Comparison of ENCODE assay signal across 8 mouse cellular contexts in genomic region chr1:137928522-137928921, GRCm38 (mm10).
DNase-seq lines count a peak whose midpoint lies in the region; ATAC-seq and TF ChIP-seq lines count a peak whose summit lies in the region.

No protein-coding gene starts in this region.

- peak overlapping the region; percentile 90 for H3K27ac ChIP-seq in forebrain, embryonic 14.5 days (ENCODE audit: low read depth, low read length)
- H3K27ac ChIP-seq in intestine, embryonic 14.5 days (ENCODE audit: low read depth) = peak overlapping the region; percentile 23; the same call in 1 of the 2 replicates
- H3K27ac ChIP-seq in midbrain, embryonic 14.5 days (replicated peaks; ENCODE audit: low read depth, low read length) = peak overlapping the region; percentile 89

- H3K4me3 ChIP-seq in forebrain, embryonic 14.5 days (ENCODE audit: low read depth, low read length) = no peak overlapping the region
- H3K4me3 ChIP-seq in intestine, embryonic 14.5 days (ENCODE audit: low read depth, low read length) = no peak overlapping the region
- no peak overlapping the region for H3K4me3 ChIP-seq in midbrain, embryonic 14.5 days (replicated peaks; ENCODE audit: low read depth, low read length)
- H3K4me3 ChIP-seq in lung, adult 2 months (replicated peaks; ENCODE audit: extremely low read depth, low read depth, low read length) = no peak overlapping the region

- no peak for TF ChIP-seq CTCF in lung, adult 2 months (IDR thresholded peaks at IDR 0.05; ENCODE audit: insufficient read depth, low read length)

- peak; percentile 46 to 59 for DNase-seq in adrenal gland, adult (ENCODE audit: inconsistent age in 2 of 2, low spot score in 1 of 2)
- DNase-seq in cerebellum, adult 11 months = peak; percentile 84
- peak; percentile 82 for DNase-seq in forebrain, embryonic 14.5 days (ENCODE audit: low spot score)
- no peak for DNase-seq in intestine, embryonic 14.5 days (ENCODE audit: low spot score)
- DNase-seq in midbrain, embryonic 14.5 days = peak; percentile 74
- no peak for DNase-seq in spleen, postnatal 14 days (ENCODE audit: low spot score in 2 of 2)
- DNase-seq in frontal cortex, postnatal 36 days (ENCODE audit: low spot score in 2 of 2) = no peak
- no peak for DNase-seq in lung, adult 2 months

- 5% methylated on average over 6 of the region's 6 CpGs for WGBS in forebrain, embryonic 14.5 days
- WGBS in intestine, embryonic 14.5 days = 46% methylated on average over 6 of the region's 6 CpGs
- WGBS in midbrain, embryonic 14.5 days = 3% methylated on average over 6 of the region's 6 CpGs
- 41% methylated on average over 6 of the region's 6 CpGs for WGBS in lung, adult 2 months

- TF ChIP-seq POLR2A in lung, adult 2 months (IDR thresholded peaks at IDR 0.05; ENCODE audit: borderline replicate concordance, extremely low read depth, low read depth, low read length) = no peak

- H3K9ac ChIP-seq in forebrain, embryonic 14.5 days (ENCODE audit: low read length) = peak overlapping the region; percentile 41
- H3K9ac ChIP-seq in intestine, embryonic 14.5 days (ENCODE audit: low read length) = no peak overlapping the region
- H3K9ac ChIP-seq in midbrain, embryonic 14.5 days (replicated peaks; ENCODE audit: low read length) = peak overlapping the region; percentile 45; the same call in 1 of the 2 replicates

- peaks cover 30% of the 10 kb centered on the region for H3K4me1 ChIP-seq in forebrain, embryonic 14.5 days (ENCODE audit: control insufficient read depth, insufficient read depth, low read length)
- H3K4me1 ChIP-seq in intestine, embryonic 14.5 days (replicated peaks; ENCODE audit: control insufficient read depth, insufficient read depth, low read length) = peaks cover 9% of the 10 kb centered on the region; the same call in 1 of the 2 replicates
- peaks cover 37% of the 10 kb centered on the region for H3K4me1 ChIP-seq in midbrain, embryonic 14.5 days (ENCODE audit: control insufficient read depth, insufficient read depth, low read length)
- H3K4me1 ChIP-seq in lung, adult 2 months (ENCODE audit: control insufficient read depth, insufficient read depth, low read length) = peaks cover 17% of the 10 kb centered on the region

- H3K9me3 ChIP-seq in forebrain, embryonic 14.5 days (replicated peaks; ENCODE audit: control insufficient read depth, low read length) = no peaks in the 10 kb centered on the region
- no peaks in the 10 kb centered on the region for H3K9me3 ChIP-seq in intestine, embryonic 14.5 days (ENCODE audit: control insufficient read depth, low read length)
- H3K9me3 ChIP-seq in midbrain, embryonic 14.5 days (ENCODE audit: control insufficient read depth, low read length) = no peaks in the 10 kb centered on the region

- H3K36me3 ChIP-seq in forebrain, embryonic 14.5 days (ENCODE audit: control insufficient read depth, insufficient read depth, low read length) = peaks cover 33% of the 10 kb centered on the region
- peaks cover 29% of the 10 kb centered on the region for H3K36me3 ChIP-seq in intestine, embryonic 14.5 days (ENCODE audit: control insufficient read depth, insufficient read depth, low read length)
- peaks cover 16% of the 10 kb centered on the region for H3K36me3 ChIP-seq in midbrain, embryonic 14.5 days (ENCODE audit: control insufficient read depth, insufficient read depth, low read length)

- peak; percentile 58 for ATAC-seq in forebrain, embryonic 14.5 days
- 0 out of 2 replicates have a peak, but pooled peaks have one; percentile 50 for ATAC-seq in intestine, embryonic 14.5 days (replicated peaks; ENCODE audit: low FRiP score, low TSS enrichment, low read depth)
- ATAC-seq in midbrain, embryonic 14.5 days (ENCODE audit: low FRiP score, low TSS enrichment) = peak; percentile 69; the same call in 1 of the 2 replicates

- H3K27me3 ChIP-seq in forebrain, embryonic 14.5 days (replicated peaks; ENCODE audit: control insufficient read depth, insufficient read depth, low read length) = no peaks in the 10 kb centered on the region
- H3K27me3 ChIP-seq in intestine, embryonic 14.5 days (replicated peaks; ENCODE audit: control insufficient read depth, insufficient read depth, low read length) = no peaks in the 10 kb centered on the region
- no peaks in the 10 kb centered on the region for H3K27me3 ChIP-seq in midbrain, embryonic 14.5 days (ENCODE audit: control insufficient read depth, insufficient read depth, low read length)

- peak overlapping the region; percentile 42 for H3K4me2 ChIP-seq in forebrain, embryonic 14.5 days (ENCODE audit: low read length)
- no peak overlapping the region for H3K4me2 ChIP-seq in intestine, embryonic 14.5 days (ENCODE audit: low read length)
- peak overlapping the region; percentile 44 for H3K4me2 ChIP-seq in midbrain, embryonic 14.5 days (ENCODE audit: low read length)

Comparison
In these comparisons a context has a peak if more than half of its experiments do, and no peak if none do; other contexts are left out.
1. DNase-seq: peak in adrenal gland, adult (2 of 2), cerebellum, adult 11 months (single experiment), forebrain, embryonic 14.5 days (single experiment) and midbrain, embryonic 14.5 days (single experiment); none in intestine, embryonic 14.5 days (single experiment), spleen, postnatal 14 days (0 of 2), frontal cortex, postnatal 36 days (0 of 2) and lung, adult 2 months (single experiment).
2. H3K27ac ChIP-seq: peak in every context shown above with its lines; median percentile 90 in forebrain, embryonic 14.5 days; 89 in midbrain, embryonic 14.5 days; 23 in intestine, embryonic 14.5 days.
3. Peak in every context shown above with its lines, with median percentiles within 50 percentile points of each other: ATAC-seq.